24 mouse cellular contexts compared by ENCODE assay signal in the genomic region with DNA sequence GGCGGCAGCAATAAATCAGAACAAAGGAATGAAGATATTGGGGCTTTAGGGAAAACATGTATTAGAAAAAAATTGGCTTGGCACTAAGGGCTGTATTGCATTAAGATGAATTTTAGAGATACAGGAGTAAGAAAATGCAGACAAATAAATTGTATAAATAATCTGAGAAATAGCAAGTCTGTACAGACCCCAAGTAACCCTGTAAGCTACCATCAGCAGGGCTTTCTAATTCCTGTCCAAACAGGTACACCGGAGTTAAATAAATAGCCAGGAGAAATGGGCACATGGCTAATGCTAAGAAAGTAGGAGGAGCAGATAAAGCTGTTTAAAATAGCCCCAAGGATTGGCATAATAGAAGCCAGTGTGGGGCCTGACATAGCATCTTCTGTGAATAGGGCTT.
"Had no signal": no experiment of that assay in that cellular context is flagged by ENCODE, and none has a peak within 500 bp of the region (broad histone marks: within the 10 kb centered on the region; RNA-seq: fewer than 3 reads in every experiment).

No protein-coding gene starts in this region.

- H3K4me3 ChIP-seq: heart, embryonic 10.5 days; heart, embryonic 12.5 days; hindbrain, embryonic 10.5 days; hindbrain, embryonic 12.5 days; intestine, embryonic 15.5 days; kidney, embryonic 15.5 days; left cerebral cortex, adult 2 months; limb, embryonic 10.5 days; limb, embryonic 12.5 days had no signal

- H3K36me3 ChIP-seq: heart, embryonic 10.5 days; heart, embryonic 12.5 days; hindbrain, embryonic 10.5 days; hindbrain, embryonic 12.5 days; intestine, embryonic 15.5 days; kidney, embryonic 15.5 days; limb, embryonic 10.5 days; limb, embryonic 12.5 days had no signal

- H3K27ac ChIP-seq: heart, embryonic 10.5 days; hindbrain, embryonic 10.5 days; hindbrain, embryonic 12.5 days; hindbrain, embryonic 14.5 days; intestine, embryonic 15.5 days; kidney, embryonic 15.5 days; kidney, postnatal 0 days; left cerebral cortex, adult 2 months; limb, embryonic 10.5 days; limb, embryonic 12.5 days had no signal

- DNase-seq: gastrocnemius, postnatal 14 days; gastrocnemius, postnatal 36 days; heart, adult 18-20 months; heart, postnatal 10 days; heart, postnatal 4 days; kidney, adult 11 months; kidney, adult 2 months; kidney, adult 9 months; kidney, postnatal 14 days; kidney, postnatal 36 days; liver had no signal

- H3K9me3 ChIP-seq: heart, embryonic 10.5 days; heart, embryonic 12.5 days; hindbrain, embryonic 10.5 days; hindbrain, embryonic 12.5 days; intestine, embryonic 15.5 days; kidney, embryonic 15.5 days; limb, embryonic 10.5 days had no signal

- H3K9ac ChIP-seq: heart, embryonic 12.5 days; hindbrain, embryonic 12.5 days; hindbrain, embryonic 14.5 days; intestine, embryonic 15.5 days; kidney, embryonic 15.5 days; limb, embryonic 12.5 days had no signal

- ATAC-seq: hindbrain, embryonic 16.5 days; inflammation-experienced regulatory T-cells, adult 6 months; intestine, embryonic 15.5 days had no signal

- H3K4me2 ChIP-seq: heart, embryonic 12.5 days; hindbrain, embryonic 12.5 days; hindbrain, embryonic 14.5 days; intestine, embryonic 15.5 days; kidney, embryonic 15.5 days; limb, embryonic 12.5 days had no signal

- H3K4me1 ChIP-seq: heart, embryonic 10.5 days; hindbrain, embryonic 10.5 days; hindbrain, embryonic 12.5 days; intestine, embryonic 15.5 days; kidney, embryonic 15.5 days; limb, embryonic 10.5 days; limb, embryonic 12.5 days had no signal

- H3K27me3 ChIP-seq: hindbrain, embryonic 12.5 days; intestine, embryonic 15.5 days; kidney, embryonic 15.5 days; limb, embryonic 12.5 days had no signal
